Mouse (Mus musculus) adrenal gland, postnatal 14 days (tissue): ENCODE measurements at regions not wholly inside any gene's neighbourhood (a gene's known extent, or its start where the extent isn't known, plus 50 kb on each side); places are given as distances from the start of the nearest gene placed in this dataset.

Source experiments
- DNase-seq: peaks from one replicate; pipeline ENCODE4 v3.0.0; 2021; ENCODE audit warnings: mixed read lengths

DNA sequence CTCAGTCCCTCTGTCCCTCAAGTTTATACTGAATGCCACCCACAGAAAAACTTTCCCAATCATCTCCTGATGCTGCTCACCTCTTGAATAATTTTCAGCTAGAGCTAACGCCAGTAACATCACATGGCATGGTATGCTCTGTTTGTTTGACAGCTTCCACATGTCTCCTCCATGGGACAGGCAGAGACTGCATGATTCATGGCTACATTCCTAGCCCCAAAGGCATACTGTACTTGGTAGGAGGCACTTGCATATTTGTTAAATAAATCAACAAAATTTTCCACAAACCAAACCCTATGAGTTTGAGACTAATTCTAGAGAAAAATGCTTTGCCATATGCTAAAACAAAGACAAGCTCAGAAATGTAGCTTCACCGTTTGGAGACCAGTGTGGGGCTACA, 304.9 kb downstream of the Rfpl4b start:
- no peak for DNase-seq
